Comparison of ENCODE assay signal across 17 mouse cellular contexts in genomic region chrX:19285773-19286172, GRCm38 (mm10).
DNase-seq lines count a peak whose midpoint lies in the region; ATAC-seq and TF ChIP-seq lines count a peak whose summit lies in the region.
"Had no signal": no experiment of that assay in that cellular context is flagged by ENCODE, and none has a peak within 500 bp of the region (broad histone marks: within the 10 kb centered on the region; RNA-seq: fewer than 3 reads in every experiment).

No protein-coding gene starts in this region.

- H3K4me3 ChIP-seq in kidney, postnatal 0 days (replicated peaks; ENCODE audit: low read depth, low read length): no peak overlapping the region
- H3K4me3 ChIP-seq in kidney, embryonic 14.5 days (ENCODE audit: low read length): no peak overlapping the region
- H3K4me3 ChIP-seq: embryonic facial prominence, embryonic 15.5 days; forebrain, embryonic 12.5 days; neural tube, embryonic 12.5 days had no signal

- no peak for ATAC-seq in kidney, postnatal 0 days (replicated peaks; ENCODE audit: low FRiP score, low read depth)
- ATAC-seq in kidney, embryonic 14.5 days (ENCODE audit: low FRiP score, low TSS enrichment): no peak
- ATAC-seq: midbrain, embryonic 16.5 days had no signal

- H3K9me3 ChIP-seq in kidney, postnatal 0 days (replicated peaks; ENCODE audit: low read length): no peaks in the 10 kb centered on the region
- H3K9me3 ChIP-seq in kidney, embryonic 14.5 days (ENCODE audit: control insufficient read depth, low read length): no peaks in the 10 kb centered on the region
- H3K9me3 ChIP-seq: embryonic facial prominence, embryonic 15.5 days; forebrain, embryonic 12.5 days; neural tube, embryonic 12.5 days had no signal

- H3K27me3 ChIP-seq in kidney, postnatal 0 days (ENCODE audit: insufficient read depth, low read length): no peaks in the 10 kb centered on the region
- no peaks in the 10 kb centered on the region for H3K27me3 ChIP-seq in kidney, embryonic 14.5 days (ENCODE audit: control insufficient read depth, insufficient read depth, low read length)
- H3K27me3 ChIP-seq: embryonic facial prominence, embryonic 15.5 days; forebrain, embryonic 12.5 days; neural tube, embryonic 12.5 days had no signal

- no peak overlapping the region for H3K27ac ChIP-seq in kidney, postnatal 0 days
- H3K27ac ChIP-seq in kidney, embryonic 14.5 days (ENCODE audit: low read depth, low read length): no peak overlapping the region
- H3K27ac ChIP-seq: embryonic facial prominence, embryonic 15.5 days; forebrain, embryonic 12.5 days; liver, embryonic 14.5 days; neural tube, embryonic 12.5 days had no signal

- TF ChIP-seq CTCF in kidney, postnatal 0 days (IDR thresholded peaks at IDR 0.05; ENCODE audit: low read depth): peak; percentile 56

- no peaks in the 10 kb centered on the region for H3K4me1 ChIP-seq in kidney, postnatal 0 days (replicated peaks; ENCODE audit: insufficient read depth, low read length)
- H3K4me1 ChIP-seq in kidney, embryonic 14.5 days (ENCODE audit: control insufficient read depth, insufficient read depth, low read length): no peaks in the 10 kb centered on the region
- H3K4me1 ChIP-seq: embryonic facial prominence, embryonic 15.5 days; forebrain, embryonic 12.5 days; neural tube, embryonic 12.5 days had no signal

- peak; percentile 6 for DNase-seq in kidney, postnatal 0 days (ENCODE audit: low spot score)
- peak; percentile 1 for DNase-seq in right cerebral cortex, adult 18-20 months
- no peak for DNase-seq in right cerebral cortex, postnatal 36 days (ENCODE audit: low spot score in 2 of 2)
- peak; percentile 13 for DNase-seq in R1 (ENCODE audit: low read depth, low spot score)
- no peak for DNase-seq in thymus, postnatal 0 days (ENCODE audit: low spot score)
- DNase-seq in cerebellum, postnatal 4 days (ENCODE audit: low spot score in 2 of 2): no peak
- DNase-seq: adrenal gland, postnatal 25 days; cerebellum, postnatal 25 days; left cerebral cortex, postnatal 4 days; lung, postnatal 4 days; thymus, adult 2 months had no signal

- no peaks in the 10 kb centered on the region for H3K36me3 ChIP-seq in kidney, postnatal 0 days (ENCODE audit: insufficient read depth, low read length)
- no peaks in the 10 kb centered on the region for H3K36me3 ChIP-seq in kidney, embryonic 14.5 days (ENCODE audit: control insufficient read depth, insufficient read depth, low read length)
- H3K36me3 ChIP-seq: embryonic facial prominence, embryonic 15.5 days; forebrain, embryonic 12.5 days; neural tube, embryonic 12.5 days had no signal

- 72% methylated on average over 4 of the region's 4 CpGs for WGBS in kidney, postnatal 0 days
- WGBS in kidney, embryonic 14.5 days: 77% methylated on average over 4 of the region's 4 CpGs

- H3K9ac ChIP-seq in kidney, postnatal 0 days (ENCODE audit: low read depth, low read length): no peak overlapping the region
- no peak overlapping the region for H3K9ac ChIP-seq in kidney, embryonic 14.5 days (ENCODE audit: low read depth, low read length)
- H3K9ac ChIP-seq: embryonic facial prominence, embryonic 15.5 days; forebrain, embryonic 12.5 days; liver, embryonic 14.5 days; neural tube, embryonic 12.5 days had no signal

- no peak overlapping the region for H3K4me2 ChIP-seq in kidney, postnatal 0 days (ENCODE audit: low read length)
- no peak overlapping the region for H3K4me2 ChIP-seq in kidney, embryonic 14.5 days (replicated peaks; ENCODE audit: low read depth, low read length)
- H3K4me2 ChIP-seq: embryonic facial prominence, embryonic 15.5 days; forebrain, embryonic 12.5 days; neural tube, embryonic 12.5 days had no signal

Comparison
In these comparisons a context has a peak if more than half of its experiments do, and no peak if none do; other contexts are left out.
1. DNase-seq: peak in kidney, postnatal 0 days (single experiment), right cerebral cortex, adult 18-20 months (single experiment) and R1 (single experiment); none in right cerebral cortex, postnatal 36 days (0 of 2), thymus, postnatal 0 days (single experiment) and cerebellum, postnatal 4 days (0 of 2).